Mouse (Mus musculus) lung, embryonic 16.5 days (tissue): ENCODE data around the gene Cyp2w1. TPM values are rescaled to one million over a fixed set of nuclear protein-coding genes. Genes with fewer than 3 reads are reported as not detected.

Experiments
- ATAC-seq: fragments of 200-750 bp; cut with Nextera tagmentation; 2 replicates; pipeline ENCODE4 v1.8.0; 2017; ENCODE audit warnings: low read depth, mild to moderate bottlenecking, moderate library complexity
- H3K27ac ChIP-seq: fragments of 300-500 bp; sonication (generic); 2 replicates; pipeline ENCODE4 v1.5.1; 2014; ENCODE audit warnings: mild to moderate bottlenecking, control low read depth, low read length
- H3K27me3 ChIP-seq: fragments of 300-500 bp; sonication (generic); 2 replicates; pipeline ENCODE4 v1.6.1; 2014; ENCODE audit warnings: low read depth, low read length, mixed read lengths; ENCODE audit not compliant: control insufficient read depth, insufficient read depth
- H3K36me3 ChIP-seq: fragments of 300-500 bp; sonication (generic); 2 replicates; pipeline ENCODE4 v1.6.1; 2014; ENCODE audit warnings: low read length; ENCODE audit not compliant: control insufficient read depth, insufficient read depth
- H3K4me1 ChIP-seq: fragments of 300-500 bp; sonication (generic); replicated peaks from 2 replicates; pipeline ENCODE4 v1.6.1; 2014; ENCODE audit warnings: low read length, mixed read lengths; ENCODE audit not compliant: control insufficient read depth, insufficient read depth
- H3K4me2 ChIP-seq: fragments of 300-500 bp; sonication (generic); 2 replicates; pipeline ENCODE4 v1.6.1; 2014; ENCODE audit warnings: low read depth, low read length, control low read depth
- H3K4me3 ChIP-seq: fragments of 300-500 bp; sonication (generic); 2 replicates; pipeline ENCODE4 v1.5.1; 2014; ENCODE audit warnings: mild to moderate bottlenecking, low read length, control low read depth
- H3K9ac ChIP-seq: fragments of 300-500 bp; sonication (generic); 2 replicates; pipeline ENCODE4 v1.6.1; 2014; ENCODE audit warnings: low read length, control low read depth
- H3K9me3 ChIP-seq: fragments of 300-500 bp; sonication (generic); 2 replicates; pipeline ENCODE4 v1.6.1; 2016; ENCODE audit warnings: low read length; ENCODE audit not compliant: control insufficient read depth
- WGBS: fragments of 180-500 bp; shearing (Covaris S2); extraction: QIAGEN DNeasy Blood & Tissue Kit; methylation state at CpG from one replicate; pipeline ENCODE4 v1.1.7; 2014; 5-methylcytosine and 5-hydroxymethylcytosine counted together
- microRNA counts: library from miRNA; unstranded; fragments of <30 nt; microRNA quantifications from one replicate; lab custom pipeline; 2016
- microRNA-seq: library from miRNA; unstranded; fragments of <30 nt; microRNA quantifications from one replicate; pipeline ENCODE4, GENCODE M21; 2016
- polyA plus RNA-seq: library from polyadenylated mRNA; unstranded; fragments of >200 nt; fragmentation: Nextera tagmentation; extraction: Ambion mirVana; gene quantifications from 2 replicates; pipeline ENCODE4 v1.2.1, GENCODE M21; 2015

Cyp2w1 gene
- polyA plus RNA-seq, 1 experiment from 2014 or later = 0.18 TPM

DNA sequence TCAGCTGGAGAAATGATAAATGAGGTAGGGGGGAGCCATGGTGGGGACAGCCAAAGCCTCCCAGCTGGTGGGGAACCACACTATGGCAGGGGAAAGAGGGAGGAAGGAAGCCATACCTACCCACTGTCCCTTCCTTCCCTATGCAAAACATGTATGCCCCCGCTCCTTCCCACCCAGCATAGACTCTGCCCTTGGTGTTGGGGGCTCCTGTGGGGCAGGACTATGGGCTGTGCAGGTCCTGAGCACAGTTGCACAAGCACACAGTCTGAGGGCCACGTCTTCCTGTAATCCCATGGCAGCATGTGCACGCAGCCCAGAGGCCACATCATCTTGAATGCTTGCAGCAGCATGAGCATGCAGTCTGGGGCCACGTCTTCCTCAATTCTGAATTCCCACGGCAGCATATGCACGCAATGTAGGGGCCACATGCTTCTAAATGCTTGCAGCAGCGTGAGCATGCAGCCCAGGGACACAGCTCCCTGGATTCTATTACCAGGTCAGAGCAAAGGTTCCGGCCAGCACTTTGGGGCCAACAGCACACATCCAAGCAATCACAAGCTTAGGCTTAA lies 51.4 kb downstream of the Cyp2w1 start:
- 80% methylated on average over 8 of the region's 8 CpGs for WGBS
- no peak for ATAC-seq
- no peak overlapping the region for H3K9ac ChIP-seq
- H3K4me2 ChIP-seq = no peak overlapping the region
- H3K36me3 ChIP-seq = no peaks in the 10 kb centered on the region
- no peak overlapping the region for H3K4me3 ChIP-seq
- H3K27ac ChIP-seq = no peak overlapping the region
- no peaks in the 10 kb centered on the region for H3K9me3 ChIP-seq
- H3K4me1 ChIP-seq = no peaks in the 10 kb centered on the region
- no peaks in the 10 kb centered on the region for H3K27me3 ChIP-seq

GRCm38 (mm10) chr5:139404801-139405401 lies 52.5 kb downstream of the Cyp2w1 start, which contains the start of gene C130050O18Rik:
TSS of gene C130050O18Rik (plus strand) at chr5:139405280.
- no peak within 1 kb of the TSS for H3K27ac ChIP-seq
- H3K36me3 ChIP-seq = no peaks in the 10 kb centered on the region
- no peak within 1 kb of the TSS for H3K9ac ChIP-seq

GRCm38 (mm10) chr5:139405478-139405877 lies 53.1 kb downstream of the Cyp2w1 start:
- no peak overlapping the region for H3K4me3 ChIP-seq
- H3K27ac ChIP-seq = no peak overlapping the region
- no peak overlapping the region for H3K4me2 ChIP-seq
- H3K9ac ChIP-seq = no peak overlapping the region
- ATAC-seq = no peak
- 70% methylated on average over 7 of the region's 7 CpGs for WGBS
- no peaks in the 10 kb centered on the region for H3K27me3 ChIP-seq
- no peaks in the 10 kb centered on the region for H3K9me3 ChIP-seq
- H3K36me3 ChIP-seq = no peaks in the 10 kb centered on the region
- no peaks in the 10 kb centered on the region; the same call in 1 of the 2 replicates for H3K4me1 ChIP-seq

More at GRCm38 (mm10) chr5:139404801-139405401, 52.5 kb downstream of the Cyp2w1 start, which contains the start of gene C130050O18Rik:
- no peak within 1 kb of the TSS for H3K4me2 ChIP-seq
- H3K4me1 ChIP-seq = no peaks in the 10 kb centered on the region; the same call in 1 of the 2 replicates
- no peaks in the 10 kb centered on the region for H3K9me3 ChIP-seq
- H3K4me3 ChIP-seq = no peak within 1 kb of the TSS
- no peak for ATAC-seq
- no peaks in the 10 kb centered on the region for H3K27me3 ChIP-seq
- 75% methylated on average over 6 of the region's 6 CpGs for WGBS

DNA sequence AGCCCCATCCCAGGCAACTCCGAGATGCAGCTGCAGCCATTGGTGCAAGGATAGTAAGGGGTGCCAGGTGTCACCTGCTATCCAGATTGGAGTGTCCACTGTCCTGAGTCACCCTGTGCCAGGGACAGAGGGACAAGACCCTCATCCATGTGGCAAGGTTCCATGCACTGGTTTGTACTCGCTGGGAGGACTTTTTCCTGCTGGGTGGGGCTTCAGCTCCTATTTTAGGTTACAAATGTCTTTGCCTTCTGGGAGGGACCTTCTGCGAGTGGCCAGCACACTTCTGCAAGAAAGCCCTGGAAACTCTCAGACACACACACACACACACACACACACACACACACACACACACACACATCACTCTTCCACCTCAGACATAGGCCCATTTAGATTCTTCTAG lies 53.5 kb downstream of the Cyp2w1 start:
- H3K36me3 ChIP-seq = no peaks in the 10 kb centered on the region
- H3K4me3 ChIP-seq = no peak overlapping the region
- no peaks in the 10 kb centered on the region for H3K9me3 ChIP-seq
- H3K27ac ChIP-seq = no peak overlapping the region
- H3K9ac ChIP-seq = no peak overlapping the region
- no peaks in the 10 kb centered on the region; the same call in 1 of the 2 replicates for H3K4me1 ChIP-seq
- ATAC-seq = no peak
- no peak overlapping the region for H3K4me2 ChIP-seq
- H3K27me3 ChIP-seq = no peaks in the 10 kb centered on the region
- 56% methylated on average over 3 of the region's 3 CpGs for WGBS

MicroRNAs within 50 kb of the gene (microRNA counts, 519-probe panel; counts per million panel counts)
- microRNA mmu-miR-339-3p (lab: Ali Mortazavi, UCI) = not detected
- not detected for microRNA mmu-miR-339-5p (lab: Ali Mortazavi, UCI)

Small RNAs within 50 kb of the gene (microRNA-seq; reads per million reads assigned to microRNA genes)
- gene Mir339 = 520 reads per million, percentile 69 among the genes with 10 or more reads in this experiment

Other genes with a start within 250 kb of the Cyp2w1 start
- 17.3 and 17.4 TPM in 2 replicates for gene Prkar1b, start 202.6 kb upstream of the Cyp2w1 start, polyA plus RNA-seq
- gene Dnaaf5, start 202.4 kb upstream of the Cyp2w1 start, polyA plus RNA-seq = 4.8 and 5.8 TPM in 2 replicates
- 56.0 and 56.5 TPM in 2 replicates for gene Sun1, start 152.0 kb upstream of the Cyp2w1 start, polyA plus RNA-seq
- gene Get4, start 100.3 kb upstream of the Cyp2w1 start, polyA plus RNA-seq = 174 and 177 TPM in 2 replicates
- gene Adap1, start 27.0 kb upstream of the Cyp2w1 start, polyA plus RNA-seq = 1.7 and 1.9 TPM in 2 replicates
- gene Cox19, start 1.2 kb upstream of the Cyp2w1 start, polyA plus RNA-seq = 79.8 and 94.4 TPM in 2 replicates
- gene Gpr146, start 25.1 kb downstream of the Cyp2w1 start, polyA plus RNA-seq = 6.6 and 8.6 TPM in 2 replicates
- 1.3 and 1.7 TPM in 2 replicates for gene C130050O18Rik, start 52.7 kb downstream of the Cyp2w1 start, polyA plus RNA-seq
- gene Gper1, start 70.5 kb downstream of the Cyp2w1 start, polyA plus RNA-seq = 7.4 and 7.6 TPM in 2 replicates
- 35.6 and 38.6 TPM in 2 replicates for gene 3110082I17Rik, start 107.9 kb downstream of the Cyp2w1 start, polyA plus RNA-seq
- gene Zfand2a, start 131.9 kb downstream of the Cyp2w1 start, polyA plus RNA-seq = 9.3 and 10.7 TPM in 2 replicates
- gene Uncx, start 190.9 kb downstream of the Cyp2w1 start, polyA plus RNA-seq = 0.08 TPM in 1 of 2 replicates, not detected in the other